In genomic region chr8:107403038-107403781, GRCm38 (mm10) we compare ENCODE assay signal across 8 mouse cellular contexts. TPM values are rescaled to one million over a fixed set of nuclear protein-coding genes. Genes with fewer than 3 reads are reported as not detected.
DNase-seq lines count a peak whose midpoint lies in the region; ATAC-seq lines count a peak whose summit lies in the region.

Nqo1 (minus strand) TSS chr8:107403206.

- peak within 1 kb of the TSS; percentile 78 for H3K27ac ChIP-seq in embryonic facial prominence, embryonic 10.5 days (replicated peaks)
- peak within 1 kb of the TSS; percentile 59; the same call in 1 of the 2 replicates for H3K27ac ChIP-seq in intestine, embryonic 16.5 days (ENCODE audit: low read length)

- H3K36me3 ChIP-seq in embryonic facial prominence, embryonic 10.5 days (replicated peaks) = peaks cover 14% of the 10 kb centered on the region
- no peaks in the 10 kb centered on the region for H3K36me3 ChIP-seq in intestine, embryonic 16.5 days (ENCODE audit: control insufficient read depth, insufficient read depth, low read length)

- peak; percentile 95 for ATAC-seq in intestine, embryonic 16.5 days

- peak; percentile 86 for DNase-seq in adrenal gland, postnatal 14 days
- DNase-seq in embryonic facial prominence, embryonic 10.5 days (ENCODE audit: low spot score) = peak; percentile 87
- DNase-seq in gonadal fat pad, adult 2 months (ENCODE audit: low read depth) = no peak
- peak; percentile 53 to 69 for DNase-seq in left cerebral cortex, postnatal 25 days (ENCODE audit: low spot score in 2 of 2)
- DNase-seq in mesoderm, embryonic 11.5 days (ENCODE audit: low read depth, low spot score) = peak; percentile 92
- peak; percentile 52 to 56 for DNase-seq in right cerebral cortex, postnatal 36 days (ENCODE audit: low spot score in 2 of 2)
- peak; percentile 83 to 84 for DNase-seq in urinary bladder, postnatal 4 days (ENCODE audit: low spot score in 2 of 2)

- WGBS in embryonic facial prominence, embryonic 10.5 days = 17% methylated on average over 22 of the region's 22 CpGs
- WGBS in intestine, embryonic 16.5 days = 15% methylated on average over 22 of the region's 22 CpGs

- no peaks in the 10 kb centered on the region for H3K27me3 ChIP-seq in embryonic facial prominence, embryonic 10.5 days (replicated peaks; ENCODE audit: low read depth, poor library complexity, severe bottlenecking)
- H3K27me3 ChIP-seq in intestine, embryonic 16.5 days (replicated peaks; ENCODE audit: control insufficient read depth, insufficient read depth, low read length) = no peaks in the 10 kb centered on the region

- intact Hi-C loops in left cerebral cortex, postnatal 25 days (cut with DNase I) = no loop called here

- peak within 1 kb of the TSS; percentile 54 for H3K4me2 ChIP-seq in intestine, embryonic 16.5 days (ENCODE audit: low read depth, low read length)

- H3K4me1 ChIP-seq in embryonic facial prominence, embryonic 10.5 days = peaks cover 48% of the 10 kb centered on the region
- H3K4me1 ChIP-seq in intestine, embryonic 16.5 days (ENCODE audit: control insufficient read depth, insufficient read depth, low read length) = peaks cover 9% of the 10 kb centered on the region

- peak within 1 kb of the TSS; percentile 46 for H3K9ac ChIP-seq in intestine, embryonic 16.5 days (ENCODE audit: low read depth, low read length)

- peak within 1 kb of the TSS; percentile 51 for H3K4me3 ChIP-seq in embryonic facial prominence, embryonic 10.5 days
- H3K4me3 ChIP-seq in intestine, embryonic 16.5 days (ENCODE audit: low read length) = peak within 1 kb of the TSS; percentile 41

- H3K9me3 ChIP-seq in embryonic facial prominence, embryonic 10.5 days = no peaks in the 10 kb centered on the region
- H3K9me3 ChIP-seq in intestine, embryonic 16.5 days (ENCODE audit: control insufficient read depth, low read length) = no peaks in the 10 kb centered on the region

RNA-seq across cellular contexts. Expression of gene Nqo1, which starts in this region (rescaled TPM):
- total RNA-seq in adrenal gland, postnatal 14 days (2021) = 4.2 and 5.2 TPM in 2 replicates
- polyA plus RNA-seq in embryonic facial prominence, embryonic 10.5 days (2016; fragmentation: Nextera tagmentation; extraction: Ambion mirVana) = 6.7 and 7.8 TPM in 2 replicates
- 26.6 and 27.6 TPM in 2 replicates for polyA plus RNA-seq in gonadal fat pad, adult 2 months (2012; rRNA removed)
- 17.1 and 17.5 TPM in 2 replicates for polyA plus RNA-seq in intestine, embryonic 16.5 days (2015; fragmentation: Nextera tagmentation; extraction: Ambion mirVana)
- 1 to 10 TPM; 4.1 to 4.3 TPM for total RNA-seq in left cerebral cortex, postnatal 25 days (2021)
